Mouse (Mus musculus): ENCODE measurements around the gene Prpf8. TPM values are rescaled to one million over a fixed set of nuclear protein-coding genes. Genes with fewer than 3 reads are reported as not detected.
"Not testable (repeated sequence)": the region's sequence is repeated elsewhere in the genome, so short reads cannot be mapped to it uniquely, and the experiment has no call there.

Gene Prpf8
- total RNA-seq, 2 experiments from 2014 or later: 131 to 139 TPM

DNA sequence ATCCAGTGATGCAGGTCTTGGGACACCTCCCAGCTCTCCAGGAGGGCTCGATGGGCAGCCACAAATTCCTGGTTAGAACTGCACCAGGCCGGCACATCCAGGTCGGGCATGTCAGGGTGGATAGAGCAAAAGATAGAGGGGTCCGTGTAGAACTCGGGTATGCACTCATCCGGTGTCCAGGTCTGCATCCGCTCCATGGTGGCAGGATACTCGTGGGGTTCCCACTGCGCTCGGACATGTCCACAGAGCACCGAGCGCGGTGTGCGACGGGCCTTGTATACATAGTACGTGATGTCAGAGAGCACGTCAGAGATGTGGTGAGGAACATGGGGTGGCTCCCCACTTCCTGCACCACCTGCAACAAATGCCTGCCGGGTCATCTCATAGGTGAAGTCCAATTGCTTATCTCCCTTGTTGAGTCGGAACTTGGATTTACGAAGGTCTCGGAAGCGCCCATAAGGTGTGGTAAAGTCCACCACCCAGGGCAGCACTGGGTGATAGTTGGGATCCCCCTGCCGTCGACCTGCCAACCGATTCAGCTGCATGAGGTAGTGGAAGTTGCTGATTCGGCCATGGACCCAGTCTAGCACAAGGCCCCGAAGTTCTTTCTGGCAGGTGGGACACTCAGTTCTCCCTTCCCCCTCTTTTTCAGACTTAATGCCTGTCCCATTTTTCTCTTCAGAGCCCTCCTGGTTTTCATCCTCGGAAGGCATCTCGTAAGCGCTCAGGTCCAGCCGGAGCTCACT is 33.6 kb upstream of the Prpf8 start:
- H3K27ac ChIP-seq: no peak overlapping the region
- DNase-seq (ENCODE audit: low spot score in 2 of 2): no peak
- no peak for TF ChIP-seq CTCF (conservative IDR thresholded peaks at IDR 0.05)
- H3K4me3 ChIP-seq: no peak overlapping the region

GRCm38 (mm10) chr11:75453991-75454930 is 32.4 kb upstream of the Prpf8 start, which contains the start of gene Wdr81:
Gene Wdr81, minus strand, starts transcription at chr11:75454717.
- peak within 1 kb of the TSS; percentile 67 for H3K4me3 ChIP-seq
- TF ChIP-seq CTCF (conservative IDR thresholded peaks at IDR 0.05): peak; percentile 64
- H3K27ac ChIP-seq: peak within 1 kb of the TSS; percentile 93
- DNase-seq (ENCODE audit: low spot score in 2 of 2): peak; percentile 86 to 90

DNA sequence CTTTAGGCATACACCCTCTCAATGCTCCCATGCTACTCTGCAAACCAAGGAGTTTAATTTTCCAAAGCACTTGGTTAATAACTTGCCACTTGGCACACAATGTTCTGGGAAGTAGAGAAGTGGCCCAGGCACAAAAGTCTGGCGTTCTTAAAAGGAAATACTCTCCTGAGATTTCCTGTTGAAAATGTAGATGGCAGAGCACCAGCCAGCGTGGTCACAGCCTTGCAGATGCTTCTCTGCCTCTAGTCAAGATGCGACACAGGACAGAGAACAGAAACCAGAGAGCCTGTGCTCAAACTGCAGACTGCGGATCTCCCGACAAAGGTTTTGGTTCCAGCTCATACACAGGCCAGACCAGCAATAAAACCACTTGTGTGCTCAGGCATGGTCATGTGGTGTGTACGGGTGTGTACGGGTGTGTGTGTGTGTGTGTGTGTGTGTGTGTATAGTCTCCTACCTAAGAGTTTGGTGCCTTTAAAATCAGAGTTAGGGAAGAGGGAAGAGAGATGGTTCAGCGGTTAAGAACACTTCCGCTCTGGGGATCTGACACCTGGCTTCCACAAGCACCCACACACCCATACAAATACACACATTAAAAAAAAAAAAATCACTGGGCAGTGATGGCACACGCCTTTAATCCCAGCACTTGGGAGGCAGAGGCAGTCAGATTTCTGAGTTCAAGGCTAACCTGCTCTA is 31.4 kb upstream of the Prpf8 start:
- Histone ChIP-seq H3K4me3 (peak overlapping the region; percentile 67), H3K27ac (peak overlapping the region; percentile 93)
- no peak for TF ChIP-seq CTCF (conservative IDR thresholded peaks at IDR 0.05)
- no peak for DNase-seq (ENCODE audit: low spot score in 2 of 2)

- H3K4me3 ChIP-seq; H3K27ac ChIP-seq; DNase-seq (ENCODE audit: low spot score in 2 of 2): not testable (repeated sequence)
Observed at GRCm38 (mm10) chr11:75455971-75456370, 30.6 kb upstream of the Prpf8 start.

DNA sequence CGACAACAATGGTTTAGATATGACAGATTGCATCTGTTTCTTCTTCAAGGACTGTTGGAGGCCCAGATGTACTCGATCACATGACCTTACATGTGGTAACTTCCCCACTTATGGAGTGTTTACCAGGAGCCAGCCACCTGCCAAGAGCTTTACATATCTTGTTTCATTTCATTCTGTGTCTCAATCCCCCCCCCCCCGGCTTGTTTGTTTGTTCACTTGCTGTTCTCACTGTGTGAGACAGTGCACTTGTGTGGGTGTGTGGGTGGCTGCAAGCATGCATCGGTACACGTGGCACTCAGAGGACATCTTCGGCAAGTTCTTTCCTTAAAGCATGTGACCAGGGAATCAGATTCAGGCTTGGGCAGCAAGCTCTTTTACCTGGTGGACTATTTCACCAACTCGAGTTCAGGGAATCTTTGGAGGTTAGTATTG is 30.2 kb upstream of the Prpf8 start:
- TF ChIP-seq CTCF (conservative IDR thresholded peaks at IDR 0.05): no peak

DNA sequence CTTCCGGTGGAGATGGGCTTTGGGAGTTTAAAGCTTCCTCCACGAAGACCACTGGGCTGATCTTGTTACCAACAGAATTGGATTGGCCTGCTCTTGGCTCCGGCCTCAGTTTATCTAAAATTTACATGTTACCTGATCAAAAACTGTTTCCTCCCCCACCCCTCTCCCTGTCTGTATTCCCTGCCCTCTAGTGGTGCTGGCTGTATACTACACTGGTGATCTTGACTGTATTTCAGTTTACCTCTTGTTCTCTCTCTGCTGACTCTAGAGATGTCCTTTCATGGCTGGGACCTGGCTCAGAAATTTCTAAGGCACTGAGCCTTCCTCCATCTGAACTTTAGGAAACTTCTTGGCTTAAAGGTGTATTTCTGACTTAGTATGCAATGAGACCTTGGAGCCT is 28.4 kb upstream of the Prpf8 start:
- DNase-seq (ENCODE audit: low spot score in 2 of 2): no peak
- TF ChIP-seq CTCF (conservative IDR thresholded peaks at IDR 0.05): peak; percentile 82
- Histone ChIP-seq H3K4me3 (no peak overlapping the region), H3K27ac (peak overlapping the region; percentile 97; the same call in 1 of the 2 replicates)

More for the DNA sequence above, 30.2 kb upstream of the Prpf8 start:
- H3K4me3 ChIP-seq: no peak overlapping the region
- no peak overlapping the region for H3K27ac ChIP-seq
- no peak for DNase-seq (ENCODE audit: low spot score in 2 of 2)

DNA sequence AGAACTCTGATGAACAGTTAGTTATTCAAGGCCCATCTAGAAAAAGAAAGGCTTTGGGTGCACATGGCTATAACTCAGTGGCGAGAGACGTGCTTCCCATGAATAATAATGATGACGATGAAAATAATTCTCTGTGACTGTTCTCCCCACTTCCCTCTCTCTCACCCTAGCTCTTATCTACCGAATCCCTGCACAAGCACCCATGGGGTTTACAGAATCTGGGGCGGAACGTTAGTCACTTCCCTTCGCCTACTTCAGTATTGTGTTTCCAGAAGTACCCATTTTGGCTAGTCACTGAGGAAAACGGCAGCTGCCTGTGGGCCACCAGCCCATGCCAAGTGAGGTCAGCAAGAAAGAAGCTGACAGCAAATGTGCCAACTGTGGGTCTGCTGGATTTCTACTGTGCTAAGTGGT is 28.0 kb upstream of the Prpf8 start:
- Histone ChIP-seq H3K4me3 (no peak overlapping the region), H3K27ac (peak overlapping the region; percentile 97)
- no peak for DNase-seq (ENCODE audit: low spot score in 2 of 2)
- TF ChIP-seq CTCF (conservative IDR thresholded peaks at IDR 0.05): no peak

- Histone ChIP-seq H3K27ac (peak overlapping the region; percentile 97), H3K4me3 (no peak overlapping the region)
- DNase-seq (ENCODE audit: low spot score in 2 of 2): no peak
- no peak for TF ChIP-seq CTCF (conservative IDR thresholded peaks at IDR 0.05)
Observed at GRCm38 (mm10) chr11:75459141-75459711, 27.4 kb upstream of the Prpf8 start.

- Histone ChIP-seq H3K4me3 (peak overlapping the region; percentile 81), H3K27ac (peak overlapping the region; percentile 97)
- no peak for DNase-seq (ENCODE audit: low spot score in 2 of 2)
- TF ChIP-seq CTCF (conservative IDR thresholded peaks at IDR 0.05): no peak
Observed at GRCm38 (mm10) chr11:75459751-75460102, 26.9 kb upstream of the Prpf8 start.

DNA sequence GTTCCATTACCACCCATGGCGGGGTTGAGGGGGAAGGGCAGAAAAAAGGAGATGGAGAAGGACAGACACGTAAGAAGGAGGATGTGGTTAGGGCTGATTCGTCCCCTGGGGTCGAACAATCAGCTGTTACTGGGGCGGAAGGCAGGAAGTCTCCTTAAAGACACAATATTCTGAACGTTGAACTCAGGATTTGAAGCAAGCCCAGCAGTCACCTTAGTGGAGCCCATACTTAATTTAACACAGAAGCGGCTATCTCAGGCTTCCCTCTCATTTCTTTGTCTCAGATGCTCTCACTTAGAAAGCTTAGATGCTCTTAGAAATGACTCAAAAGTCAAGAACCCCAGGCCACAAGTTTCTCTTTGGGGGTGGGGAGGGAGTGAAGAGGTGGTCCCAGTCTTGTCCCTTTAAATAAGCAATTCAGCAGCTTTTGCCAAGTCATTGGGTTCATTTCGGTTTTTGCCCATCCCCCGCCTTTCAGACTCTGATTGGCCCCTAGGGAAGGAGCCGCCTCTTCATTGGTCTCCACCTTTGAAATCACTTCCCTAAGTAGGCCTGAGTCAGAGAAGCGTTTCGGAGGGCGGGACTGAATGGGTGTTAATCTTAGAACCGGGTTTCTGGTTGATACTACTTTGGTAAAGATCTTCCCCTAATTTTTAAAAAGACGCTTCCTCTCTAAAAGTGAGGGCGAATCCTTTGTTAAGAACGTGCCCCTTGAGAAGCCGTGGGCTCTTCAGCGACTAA is 26.3 kb upstream of the Prpf8 start:
- DNase-seq (ENCODE audit: low spot score in 2 of 2): peak; percentile 83 to 94
- no peak for TF ChIP-seq CTCF (conservative IDR thresholded peaks at IDR 0.05)
- H3K27ac ChIP-seq: peak overlapping the region; percentile 97
- peak overlapping the region; percentile 81 for H3K4me3 ChIP-seq

- Histone ChIP-seq H3K27ac (peak within 1 kb of the TSS; percentile 97), H3K4me3 (peak within 1 kb of the TSS; percentile 81)
- 0 out of 2 replicates have a peak, but pooled peaks have one; percentile 6 for TF ChIP-seq CTCF (conservative IDR thresholded peaks at IDR 0.05)
- DNase-seq (ENCODE audit: low spot score in 2 of 2): peak; percentile 99 to 100
Observed at GRCm38 (mm10) chr11:75460844-75461742, 25.5 kb upstream of the Prpf8 start, which contains the start of gene Tlcd2. Gene Tlcd2, plus strand, starts transcription at chr11:75461715.

Data from layer of hippocampus, adult 2 months (tissue).